Mouse (Mus musculus): ENCODE results near the gene Ror1.

Ror1 gene

DNA sequence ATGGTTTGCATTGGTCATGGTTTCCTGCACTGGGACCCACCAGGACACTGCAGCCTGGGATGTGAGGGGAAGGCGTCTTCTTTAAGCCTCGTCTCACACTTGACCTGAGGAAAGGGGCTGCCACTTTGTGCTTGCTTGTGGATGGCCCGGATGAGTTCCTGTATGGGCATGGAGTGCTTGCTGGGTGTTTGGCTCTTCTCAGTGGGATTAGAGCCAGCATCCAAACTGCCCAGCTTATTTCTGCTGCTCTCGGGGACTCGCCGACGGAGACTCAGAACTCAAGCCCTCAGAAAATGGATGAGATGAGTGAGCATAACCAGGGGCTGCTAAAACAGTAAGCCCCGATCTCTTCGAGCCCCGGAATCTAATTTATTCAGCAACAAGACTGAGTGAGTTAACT lies 157.1 kb downstream of the Ror1 start:
- in situ Hi-C loops (cut with MboI, MseI), result no loop called here

DNA sequence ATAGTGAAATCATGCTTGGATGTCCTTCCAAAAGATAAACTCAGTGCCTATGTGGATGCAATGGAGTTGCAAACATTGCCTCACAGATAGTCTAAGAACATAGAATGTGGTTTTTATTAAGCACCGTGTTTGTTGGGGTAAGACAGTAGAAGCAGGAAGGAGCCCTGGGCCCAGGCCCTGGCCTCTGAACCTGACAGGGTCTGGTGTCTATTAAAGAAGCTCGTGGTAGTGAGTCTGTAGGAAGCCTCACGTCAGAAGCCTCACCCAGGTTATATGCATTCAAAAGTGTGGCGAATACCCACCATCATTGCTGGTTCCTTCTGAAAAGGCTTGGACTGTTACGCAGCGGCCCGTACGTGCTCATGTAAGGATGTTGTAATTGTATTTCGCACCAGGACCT lies 157.8 kb downstream of the Ror1 start:
- in situ Hi-C loops (cut with MboI, MseI), result no loop called here

DNA sequence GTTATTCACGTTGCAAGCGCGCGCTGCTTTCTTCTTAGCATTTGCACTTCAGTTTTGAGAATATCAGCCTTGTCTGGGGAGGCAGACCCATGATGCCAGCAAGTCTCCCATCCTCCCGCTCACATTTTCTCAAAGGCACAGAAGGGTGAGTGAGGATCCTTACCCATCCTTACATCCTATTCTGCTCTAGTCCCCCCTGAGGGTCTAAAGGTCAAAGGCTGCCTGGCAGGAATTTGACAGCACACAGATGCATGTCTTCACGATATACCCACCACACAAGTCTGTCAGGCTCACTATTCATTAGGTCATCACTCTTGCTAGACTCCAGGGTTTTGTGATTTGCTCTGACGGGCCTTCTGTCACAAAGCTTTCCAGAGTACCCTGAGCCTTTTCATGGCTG lies 158.2 kb downstream of the Ror1 start:
- in situ Hi-C loops (cut with MboI, MseI), result no loop called here

DNA sequence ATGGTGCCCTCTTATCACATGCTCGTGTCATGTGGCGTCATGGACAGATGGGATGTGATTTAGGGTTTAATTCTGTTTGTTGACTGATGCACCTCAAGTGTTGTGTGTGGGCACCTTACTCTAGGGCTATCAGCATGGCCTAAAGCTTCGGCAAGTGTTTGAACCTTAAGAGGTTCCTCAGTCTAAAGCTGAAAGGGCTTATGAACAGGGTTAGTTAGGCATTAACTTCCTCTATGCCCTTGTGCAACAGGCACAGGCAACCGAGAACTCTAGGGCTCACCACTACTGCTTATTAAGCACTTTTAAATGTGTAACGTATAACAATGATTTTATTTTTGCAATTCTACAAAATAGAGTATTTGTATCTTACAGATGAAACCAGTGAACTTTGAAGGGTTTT lies 162.9 kb downstream of the Ror1 start:
- in situ Hi-C loops (cut with MboI, MseI), result no loop called here

DNA sequence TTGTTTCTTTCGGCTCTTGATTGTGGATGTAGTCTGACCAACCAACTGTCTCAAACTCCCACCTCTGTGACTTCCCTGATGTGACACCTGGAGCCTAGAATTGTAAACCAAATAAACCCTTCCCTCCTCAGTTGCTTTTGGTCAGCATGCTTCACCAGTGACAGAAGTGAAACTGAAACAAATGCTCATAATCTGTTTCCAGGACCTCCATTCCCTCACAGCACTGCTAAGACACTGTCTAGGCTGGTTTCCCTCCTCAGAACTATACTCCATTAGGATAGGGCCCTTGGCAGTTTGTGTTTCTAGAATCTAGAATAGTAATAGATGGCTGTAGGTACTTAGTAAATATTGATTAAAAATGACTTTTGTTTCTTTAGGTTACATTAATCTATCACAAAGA lies 168.3 kb downstream of the Ror1 start:
- in situ Hi-C loops (cut with MboI, MseI), result no loop called here

DNA sequence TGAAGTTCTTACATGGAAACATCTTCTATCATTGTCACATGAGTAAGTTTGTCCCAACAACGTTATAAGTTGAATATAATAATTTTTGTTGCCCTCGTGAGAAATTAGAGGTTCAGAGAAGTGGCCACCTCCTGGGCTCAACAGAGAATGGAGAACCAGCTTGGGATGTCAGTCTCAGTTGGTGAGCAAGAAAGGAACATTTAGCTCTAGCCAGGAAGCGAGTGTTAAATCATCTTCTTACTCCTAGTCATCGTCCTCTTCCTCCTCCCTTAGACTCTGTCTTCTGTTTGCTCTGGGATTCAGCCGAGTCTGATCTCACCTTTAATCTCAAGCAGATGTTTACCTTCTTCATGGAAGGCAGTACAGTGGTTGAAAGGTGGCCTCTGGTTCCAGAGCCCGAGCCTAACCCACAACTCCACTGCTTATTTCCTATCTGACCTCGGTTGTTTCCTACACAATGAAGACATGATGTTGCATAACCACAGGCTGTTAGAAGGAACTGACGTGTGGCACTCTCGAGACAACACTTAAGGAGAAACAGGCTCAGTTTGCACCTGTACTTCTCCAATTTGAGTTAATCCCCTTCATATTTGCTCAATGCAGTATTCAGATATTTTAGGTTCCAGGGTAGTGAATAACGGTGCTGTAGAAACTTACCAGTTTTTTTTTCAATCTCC lies 175.6 kb downstream of the Ror1 start:
- in situ Hi-C loops (cut with MboI, MseI), result no loop called here

DNA sequence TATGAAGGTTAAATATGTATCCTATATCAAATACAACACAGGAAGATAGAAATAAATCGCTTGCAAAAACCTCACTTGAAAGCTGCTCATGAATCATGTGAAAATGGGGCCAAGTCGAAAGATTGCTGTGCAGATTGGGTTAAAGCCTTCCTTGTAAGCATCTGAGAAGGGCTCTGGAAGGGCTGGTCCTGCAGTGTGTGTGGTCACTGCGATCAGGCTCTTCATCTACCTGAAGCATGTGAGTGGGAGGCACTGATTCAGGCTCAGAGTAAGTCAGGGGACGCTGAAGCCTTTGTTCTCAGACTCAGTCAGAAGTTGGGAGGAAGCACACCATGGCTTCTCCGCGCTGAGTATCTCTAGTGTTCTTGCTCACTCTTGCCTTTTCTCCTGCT lies 176.1 kb downstream of the Ror1 start:
- in situ Hi-C loops (cut with MboI, MseI), result no loop called here

DNA sequence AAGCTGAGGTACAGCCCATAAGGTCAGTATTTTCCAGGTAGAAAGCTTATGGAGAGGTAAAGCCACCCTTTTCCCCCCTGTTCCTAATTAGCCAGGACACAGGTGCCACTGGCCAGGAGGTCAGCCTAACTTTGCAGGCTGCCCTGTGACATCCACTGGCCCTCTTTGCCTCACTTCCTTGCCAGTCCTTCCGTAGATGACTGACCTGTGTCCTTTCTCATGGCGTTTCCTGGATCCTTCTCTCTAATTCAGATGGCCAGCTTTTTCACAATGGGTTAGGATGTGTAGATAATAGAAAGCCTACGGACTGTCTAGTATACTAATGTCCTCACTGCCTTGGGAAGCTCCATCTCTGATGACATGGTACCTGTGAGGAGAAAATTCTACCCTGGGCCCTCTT lies 177.8 kb downstream of the Ror1 start:
- in situ Hi-C loops (cut with MboI, MseI), result no loop called here

DNA sequence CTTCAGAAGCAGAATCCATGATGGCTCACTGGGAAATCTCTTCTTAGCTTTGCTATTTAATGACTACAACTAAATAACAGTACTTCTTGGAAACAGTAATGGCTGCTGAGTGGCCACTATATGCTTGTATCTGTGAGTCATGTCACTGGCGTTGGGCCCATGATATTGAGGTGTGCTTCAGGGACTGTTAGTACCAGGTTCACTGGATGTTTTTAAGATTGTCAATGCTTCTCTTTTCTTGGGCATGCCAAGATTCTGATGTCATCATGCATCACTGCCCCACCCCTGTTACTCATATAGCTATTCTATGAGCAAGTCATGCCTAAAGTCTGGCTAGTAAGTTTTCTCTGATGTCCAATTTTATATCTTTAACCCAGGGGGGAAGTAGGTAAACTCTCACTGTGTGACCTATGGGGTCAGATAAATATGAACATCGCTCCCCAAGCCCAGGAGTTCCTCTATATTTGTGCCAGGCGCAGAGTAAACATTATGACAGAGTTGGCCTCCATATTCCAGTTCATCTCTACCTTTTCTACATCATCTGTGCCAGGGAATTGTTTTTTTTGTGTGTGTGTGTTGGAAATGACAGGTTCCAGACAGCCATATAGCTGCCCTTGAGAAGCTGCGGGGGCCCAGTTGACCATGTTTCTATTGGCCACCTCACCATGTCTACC lies 178.4 kb downstream of the Ror1 start:
- in situ Hi-C loops (cut with MboI, MseI), result no loop called here

DNA sequence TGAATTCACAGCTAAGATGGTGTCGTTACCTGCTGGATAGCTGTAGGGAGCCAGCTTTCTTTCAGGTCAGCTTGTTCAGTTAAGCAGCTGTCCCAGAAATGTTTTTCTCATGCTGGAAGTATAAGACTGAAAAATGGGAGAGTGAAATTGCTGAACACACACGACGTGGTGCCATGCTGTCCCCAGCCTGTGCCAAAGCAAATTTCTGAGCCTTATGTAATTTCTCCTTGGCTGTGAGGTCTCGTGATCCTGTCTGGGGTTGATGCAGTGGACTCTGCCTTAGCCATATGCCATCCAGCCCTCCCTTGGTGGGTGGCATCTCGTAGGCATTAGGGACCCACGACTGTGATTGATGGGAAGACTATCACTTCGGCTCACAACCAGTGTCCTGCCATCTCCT lies 180.9 kb downstream of the Ror1 start:
- in situ Hi-C loops (cut with MboI, MseI), result no loop called here

DNA sequence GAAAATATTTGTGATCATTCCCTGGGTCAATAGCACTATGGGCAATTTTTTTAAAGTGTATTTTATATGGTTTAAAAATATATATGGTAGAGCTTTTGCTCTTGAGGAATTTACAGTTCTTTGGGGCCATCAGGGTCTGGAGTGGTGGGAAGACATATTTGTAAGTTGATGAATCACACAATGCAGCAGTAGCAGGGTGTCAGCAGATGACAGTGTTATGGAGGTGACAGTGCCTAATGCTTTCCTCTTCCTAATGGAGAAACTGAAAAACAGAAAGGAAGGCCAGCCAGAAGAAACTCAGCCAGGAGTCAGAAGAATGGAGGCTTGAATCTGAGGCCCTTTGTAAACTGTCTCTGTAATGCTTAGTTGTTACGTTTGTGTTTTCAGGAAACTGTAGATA lies 181.4 kb downstream of the Ror1 start:
- in situ Hi-C loops (cut with MboI, MseI), result no loop called here

DNA sequence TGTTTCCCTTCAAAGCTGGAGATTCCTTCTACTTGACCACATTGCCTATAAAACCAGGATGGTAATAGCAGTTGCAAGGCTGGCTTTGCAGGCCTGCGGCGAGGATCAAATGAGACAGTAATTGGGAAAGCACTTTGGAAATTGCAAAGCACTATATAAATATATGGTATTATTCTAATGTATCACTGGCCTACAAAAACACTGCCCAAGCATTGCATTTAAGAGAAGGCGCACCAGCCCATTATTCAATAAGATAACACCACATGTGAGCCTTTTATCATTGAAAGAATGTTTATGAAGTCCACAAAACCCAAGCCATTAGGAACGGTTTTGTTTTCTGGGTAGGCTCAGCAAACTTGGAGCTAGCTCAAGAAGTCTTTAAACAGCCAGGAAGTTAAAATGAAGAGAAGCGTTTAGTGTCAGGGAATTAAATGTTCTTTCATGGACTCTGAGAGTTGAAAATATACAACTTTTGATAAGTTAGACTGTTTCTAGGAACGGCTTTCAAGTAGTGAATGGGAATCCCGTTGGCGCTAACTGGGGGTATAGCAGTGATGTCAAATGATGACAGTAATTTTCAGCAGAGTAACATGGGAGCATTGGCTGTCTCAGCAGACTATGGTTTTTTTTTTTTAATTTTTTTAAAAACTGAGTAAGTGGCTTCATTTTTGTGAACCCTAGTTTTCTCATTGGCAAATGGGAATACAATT lies 187.7 kb downstream of the Ror1 start:
- in situ Hi-C loops (cut with MboI, MseI), result loop anchor here (5.0 kb wide), 1 partner anchor 61 kb away; no protein-coding TSS in a partner anchor

DNA sequence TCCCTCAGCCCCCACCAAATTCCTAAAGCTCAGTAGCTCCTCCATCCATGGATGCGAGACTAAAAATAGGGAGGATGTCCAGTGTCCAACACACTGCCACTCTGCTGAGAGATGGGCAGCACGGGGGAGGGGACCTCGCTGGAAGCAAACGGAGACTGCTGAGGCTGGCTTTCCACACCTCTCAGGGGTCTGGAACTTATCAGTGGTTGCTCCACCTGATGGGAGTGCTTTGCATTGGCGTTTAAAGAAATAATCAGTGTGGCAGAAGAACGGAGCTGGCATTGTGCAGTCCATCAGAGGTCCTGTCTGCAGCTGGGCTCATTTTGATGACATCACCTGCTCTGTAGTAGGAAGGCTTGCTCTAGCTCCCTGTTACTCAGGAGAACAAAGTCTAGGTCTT lies 188.9 kb downstream of the Ror1 start:
- in situ Hi-C loops (cut with MboI, MseI), result loop anchor here (5.0 kb wide), 1 partner anchor 62 kb away; no protein-coding TSS in a partner anchor

DNA sequence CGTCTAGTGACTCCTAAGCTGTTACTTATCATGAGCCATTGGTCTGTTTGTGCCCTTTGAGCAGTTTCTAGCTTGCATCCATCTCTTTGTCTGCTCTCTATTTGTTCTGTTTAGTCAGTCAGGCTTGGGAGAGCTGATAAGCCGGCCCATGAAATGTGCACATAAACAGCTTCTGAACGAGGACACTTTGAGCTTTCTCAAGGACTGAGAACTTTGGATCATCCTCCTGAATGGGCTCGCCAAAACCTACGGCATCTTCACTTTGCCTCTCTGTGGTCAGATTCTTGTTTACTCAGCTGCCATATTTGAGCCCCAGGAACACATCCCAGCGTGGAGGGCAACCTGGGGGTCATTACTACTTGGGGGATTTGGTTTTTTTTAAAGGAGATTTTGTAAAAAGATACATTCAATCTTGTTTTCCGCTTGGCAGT lies 190.5 kb downstream of the Ror1 start:
- in situ Hi-C loops (cut with MboI, MseI), result no loop called here

DNA sequence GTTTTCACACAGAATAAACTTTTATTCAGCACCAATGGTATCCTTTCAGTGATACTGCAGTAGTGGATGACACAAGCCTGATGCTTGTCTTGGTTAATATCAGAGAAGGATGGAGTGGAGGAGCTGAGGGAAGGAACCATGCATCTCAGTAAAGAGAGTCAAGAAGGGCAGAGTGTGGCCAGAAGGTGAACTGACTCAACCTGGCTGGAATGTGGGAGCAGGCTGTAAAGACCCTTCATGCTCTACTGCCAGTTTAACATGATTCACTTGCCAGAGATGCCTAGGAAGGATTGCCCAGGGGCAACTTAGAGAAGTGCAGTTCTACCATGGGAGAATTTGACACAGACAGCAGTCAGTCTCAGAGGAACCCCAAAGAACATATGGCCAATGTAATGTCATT lies 191.2 kb downstream of the Ror1 start:
- in situ Hi-C loops (cut with MboI, MseI), result no loop called here

DNA sequence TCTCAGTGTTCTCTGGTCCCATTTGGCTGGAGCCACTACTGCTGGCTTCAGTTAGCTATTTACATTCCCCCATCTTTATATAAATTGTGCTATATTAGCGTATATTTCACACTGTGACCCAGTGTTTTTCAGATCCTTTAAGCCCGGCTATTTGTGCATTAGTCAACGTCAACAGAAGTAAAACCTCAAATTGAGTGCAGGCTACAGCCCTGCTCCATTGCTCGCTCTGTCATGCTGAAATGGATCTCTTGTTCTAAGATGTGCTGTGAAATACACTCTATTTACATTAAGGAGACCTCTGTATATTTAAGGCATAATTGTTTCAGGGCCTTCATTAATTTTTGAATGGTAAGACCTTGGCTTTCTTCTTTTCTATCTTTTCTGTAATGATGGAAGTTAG lies 192.2 kb downstream of the Ror1 start:
- in situ Hi-C loops (cut with MboI, MseI), result no loop called here

DNA sequence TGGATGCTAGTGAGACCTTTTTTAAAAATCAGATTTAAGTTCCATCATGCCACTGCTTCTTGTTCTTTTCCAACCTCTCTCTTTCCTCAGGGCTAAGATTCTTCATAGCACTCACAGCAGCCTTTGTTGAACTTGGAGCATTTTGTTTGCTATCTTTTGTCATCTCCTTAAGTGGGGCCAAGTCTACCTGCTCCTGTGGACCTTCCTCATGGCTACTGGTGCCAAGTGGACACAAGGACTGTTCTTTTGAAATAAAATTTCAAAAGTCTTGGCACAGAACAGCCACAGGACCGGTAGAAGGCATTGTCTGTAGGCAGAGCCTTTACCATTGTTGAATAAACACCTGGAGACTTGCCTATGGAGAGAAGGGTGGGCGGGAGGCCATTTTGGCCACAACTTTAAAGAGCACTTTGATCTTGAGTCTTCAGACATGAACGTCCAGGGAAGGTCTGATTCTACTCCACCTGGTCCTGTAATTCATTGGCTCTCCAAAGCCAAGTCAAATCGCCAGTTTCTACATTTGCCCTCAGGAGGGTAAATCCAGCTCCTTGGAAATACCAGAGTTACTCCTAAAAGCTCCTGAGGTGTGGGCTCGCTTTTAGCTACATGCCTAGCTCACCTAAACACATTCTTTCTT lies 195.5 kb downstream of the Ror1 start:
- in situ Hi-C loops (cut with MboI, MseI), result no loop called here

DNA sequence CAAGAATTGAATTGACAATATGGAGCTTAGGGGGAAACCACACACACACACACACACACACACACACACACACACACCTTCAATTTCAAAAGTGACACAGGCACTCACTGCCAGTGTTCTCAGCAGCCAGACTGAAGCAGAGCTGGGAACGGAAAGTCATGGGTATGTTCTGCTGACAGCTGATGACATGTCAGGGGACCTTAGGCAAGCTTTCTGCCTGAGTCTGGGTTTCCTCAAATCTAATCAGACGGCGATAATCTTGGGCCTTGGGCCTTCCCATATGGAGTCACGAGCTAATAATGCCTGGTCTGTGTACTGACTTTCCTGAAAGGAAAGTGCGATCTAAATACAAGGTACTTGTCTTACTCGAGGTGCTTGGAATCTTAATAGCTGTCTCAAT lies 202.1 kb downstream of the Ror1 start:
- in situ Hi-C loops (cut with MboI, MseI), result no loop called here

DNA sequence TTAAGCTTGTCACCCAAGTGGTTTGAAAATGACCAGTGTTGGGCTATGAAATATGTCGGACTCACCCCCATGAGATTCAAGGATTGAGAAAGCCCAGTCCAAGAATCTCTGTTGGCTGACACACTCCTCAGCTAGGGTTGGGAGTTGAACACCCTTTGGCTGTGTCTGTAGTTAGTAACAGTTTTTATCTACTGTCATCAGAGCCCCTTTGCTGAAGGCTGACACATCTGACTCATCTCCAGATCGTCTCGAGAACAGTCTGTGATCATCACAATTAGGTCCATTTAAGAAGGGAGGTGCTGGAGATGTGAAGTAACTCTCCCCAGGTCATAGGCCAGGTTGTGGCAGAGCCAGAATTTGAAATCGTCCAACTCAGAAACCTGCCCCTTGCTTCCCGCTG lies 203.0 kb downstream of the Ror1 start:
- in situ Hi-C loops (cut with MboI, MseI), result no loop called here

DNA sequence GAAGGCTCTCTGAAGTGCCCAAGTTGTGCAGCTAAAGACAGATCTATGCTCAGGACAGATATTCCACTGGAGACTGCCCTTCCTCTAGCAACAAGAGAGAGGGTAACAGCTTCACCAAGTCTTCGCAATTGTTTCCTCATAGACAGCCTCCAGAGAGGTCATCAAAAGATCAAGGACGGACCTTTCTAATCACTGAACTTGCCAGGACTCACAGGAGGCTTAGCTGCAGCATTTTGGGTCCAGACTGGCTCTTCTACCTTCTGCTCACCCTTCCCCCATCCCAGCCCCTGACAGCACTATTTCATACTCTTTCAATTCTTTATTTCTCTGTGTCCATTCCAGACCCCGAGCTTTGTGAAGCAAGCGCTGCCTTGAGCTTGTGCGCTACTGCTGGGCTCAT lies 204.6 kb downstream of the Ror1 start:
- in situ Hi-C loops (cut with MboI, MseI), result no loop called here

DNA sequence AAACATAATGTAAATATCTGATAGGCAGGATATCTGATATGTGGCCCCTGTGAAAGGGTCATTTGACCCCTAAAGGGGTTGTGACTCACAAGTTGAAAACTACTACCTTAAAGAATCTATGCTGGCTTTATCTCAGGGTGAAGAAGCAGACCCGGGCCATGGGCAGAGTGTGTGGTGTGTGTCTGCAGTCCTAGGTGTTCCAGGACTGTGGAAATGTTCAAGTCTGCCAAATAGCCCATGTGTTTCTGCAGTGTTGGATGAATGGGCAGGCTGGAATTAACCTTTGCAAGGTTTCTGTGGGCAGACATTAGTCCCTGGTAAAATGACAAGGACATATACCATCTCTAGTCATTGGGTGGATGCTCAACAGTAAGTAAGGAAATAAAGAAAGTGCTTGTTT lies 205.8 kb downstream of the Ror1 start:
- in situ Hi-C loops (cut with MboI, MseI), result no loop called here

DNA sequence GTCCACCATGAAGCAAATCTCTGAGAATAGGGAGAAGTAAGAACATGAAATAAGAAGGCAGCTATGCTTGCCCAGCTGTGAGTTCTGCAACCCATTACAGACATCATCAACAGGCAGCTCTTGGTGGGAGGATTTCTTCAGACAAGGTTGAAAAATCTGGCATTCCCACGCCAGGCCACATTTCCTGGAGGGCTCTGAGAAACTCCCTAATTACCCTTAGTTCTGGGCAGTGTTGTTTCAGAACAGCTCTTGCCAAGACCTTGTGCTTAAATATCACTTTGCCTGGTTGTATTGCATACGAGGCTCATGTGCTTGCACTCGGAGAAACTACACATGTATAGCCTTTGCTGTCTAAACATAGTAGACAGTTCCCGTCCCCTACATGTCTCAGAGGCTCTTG lies 211.8 kb downstream of the Ror1 start:
- in situ Hi-C loops (cut with MboI, MseI), result no loop called here

Measured in T-helper 2 cell (primary cell).